Mouse (Mus musculus) embryo, embryonic 10.5 days (tissue): ENCODE results near the gene Gm5134.

Experiments used
- DNase-seq: peaks from one replicate; pipeline ENCODE4 v3.0.0-alpha.2; 2015; ENCODE audit warnings: low spot score

Gm5134 gene

DNA sequence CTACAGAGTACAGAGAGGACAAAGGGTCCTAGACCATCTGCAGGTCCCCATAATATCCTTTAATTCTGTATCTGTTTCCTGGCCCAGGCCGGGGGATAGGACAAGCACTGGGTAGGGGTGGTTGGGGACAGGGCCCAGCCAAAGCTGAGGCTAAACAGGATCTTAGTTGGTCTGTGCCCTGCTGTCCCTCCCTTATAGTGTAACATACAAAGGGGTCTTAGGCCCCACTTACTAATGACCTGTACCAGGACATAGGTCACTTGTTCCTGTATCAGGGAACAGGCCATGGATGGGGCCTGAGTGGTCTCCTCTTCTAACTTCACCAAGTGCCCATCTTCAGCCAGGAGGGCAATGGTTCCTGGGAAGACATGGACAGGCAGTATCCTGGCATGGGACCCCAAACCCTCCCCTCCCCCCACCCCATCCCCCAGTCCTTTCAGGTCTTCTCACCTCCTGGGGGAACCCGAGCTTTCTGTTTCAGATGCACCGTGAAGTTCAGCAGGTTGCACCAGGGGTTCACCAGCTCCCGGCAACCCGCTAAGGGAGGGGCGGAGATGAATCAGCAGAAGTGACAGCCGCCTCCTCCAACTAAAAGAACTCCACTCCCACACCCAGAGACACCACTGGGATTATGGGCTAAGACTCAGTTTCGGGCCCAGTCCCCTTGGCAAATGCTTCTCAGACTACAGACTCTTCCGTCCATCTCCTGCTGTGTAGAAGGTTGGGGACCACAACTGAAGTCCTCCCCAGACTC is 14.7 kb upstream of the Gm5134 start:
- DNase-seq, result no peak

DNA sequence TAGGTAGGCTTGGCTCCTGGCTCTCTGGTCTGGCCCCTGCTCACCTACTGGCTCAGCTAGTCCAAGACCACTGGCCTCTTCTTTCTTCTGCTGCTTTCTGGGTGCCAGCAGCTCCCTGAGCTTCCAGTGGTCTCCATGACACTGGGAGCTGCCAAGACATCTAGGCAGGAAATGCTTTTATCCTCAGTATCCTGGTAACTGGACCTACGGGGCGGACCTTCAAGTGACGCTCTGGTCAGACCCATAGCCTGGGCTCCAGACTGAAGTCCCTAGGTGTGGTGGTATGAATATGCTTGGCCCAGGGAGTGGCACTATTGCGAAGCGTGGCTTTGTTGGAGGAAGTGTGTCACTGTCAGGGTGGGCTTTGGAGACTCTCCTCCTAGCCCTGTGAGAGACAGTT is 13.8 kb upstream of the Gm5134 start, which contains the start of gene Gm867:
Gm867 (minus strand) TSS at position 153 of the 400 bp plus-strand sequence.
- DNase-seq, result no peak

DNA sequence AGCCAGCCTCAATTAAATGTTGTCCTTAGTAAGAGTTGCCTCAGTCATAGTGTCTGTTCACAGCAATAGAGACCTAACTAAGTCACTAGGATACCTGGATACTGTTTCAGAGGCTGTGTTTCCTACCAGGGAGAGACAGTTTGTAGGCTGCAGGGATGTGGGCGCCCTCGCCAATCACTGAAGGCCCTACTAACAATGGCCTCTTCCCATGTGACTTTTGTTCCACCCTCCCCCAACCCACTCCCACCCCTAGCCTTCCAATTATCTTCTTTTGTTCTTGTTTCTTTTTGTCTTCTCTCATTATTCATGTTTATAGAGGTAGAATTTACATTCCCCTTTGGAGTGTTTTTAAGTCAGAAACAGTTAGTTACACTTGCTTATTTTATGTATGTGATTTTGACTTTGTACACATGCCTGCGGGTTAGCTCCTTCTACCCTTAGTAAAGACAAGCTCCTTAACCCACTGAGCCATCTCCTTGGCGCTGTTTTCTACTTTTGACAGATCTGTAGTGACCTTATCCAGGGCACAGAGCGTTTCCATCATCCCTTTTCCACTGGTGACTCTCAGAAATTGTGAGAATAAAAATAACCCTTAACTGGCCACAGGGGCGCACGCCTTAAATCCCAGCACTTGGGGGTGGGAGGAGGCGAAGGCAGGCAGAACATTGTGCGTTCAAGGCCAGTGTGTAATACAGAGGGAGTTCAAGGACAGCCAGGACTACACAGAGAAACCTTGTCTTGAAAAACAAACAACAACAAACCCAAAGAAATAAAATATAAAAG is 13.1 kb upstream of the Gm5134 start:
- no peak for DNase-seq

DNA sequence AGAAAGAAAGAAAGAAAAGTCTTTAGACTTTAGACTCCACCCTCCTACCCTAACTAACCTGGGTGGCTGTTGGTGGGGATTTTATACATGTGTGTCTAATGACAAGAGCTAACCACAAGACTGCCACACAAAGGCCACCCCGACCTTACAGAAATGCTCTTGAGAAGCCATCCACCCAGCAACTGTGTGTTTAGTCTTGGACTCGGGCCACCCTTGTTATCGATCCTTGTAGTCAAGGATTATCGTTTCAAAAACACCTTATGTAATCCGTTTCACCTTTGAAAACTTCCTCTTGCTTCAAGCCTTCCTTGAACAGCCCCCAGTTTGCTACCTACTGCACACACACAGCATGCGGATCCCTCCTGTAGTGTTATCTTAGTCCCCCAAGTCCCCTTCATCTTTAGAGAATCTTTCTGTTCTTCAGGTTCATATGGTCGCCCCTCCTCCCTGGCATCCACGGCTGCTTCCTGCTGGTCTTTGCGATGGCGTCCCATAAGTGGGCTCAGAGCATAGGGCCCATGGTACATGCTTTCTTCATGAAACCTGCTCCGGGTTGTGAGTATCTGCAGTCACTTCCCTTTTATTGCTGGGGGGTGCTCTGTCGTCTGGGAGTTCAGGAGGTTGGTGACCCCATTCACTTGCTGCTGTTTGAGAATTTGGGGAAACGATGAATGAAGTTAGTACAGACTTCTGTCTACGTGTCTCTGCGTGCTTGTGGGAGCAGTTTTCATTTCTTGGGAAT is 11.4 kb upstream of the Gm5134 start, which contains the start of gene Vpreb3:
Vpreb3 (plus strand) TSS at position 322 of the 742 bp plus-strand sequence.
- no peak for DNase-seq

DNA sequence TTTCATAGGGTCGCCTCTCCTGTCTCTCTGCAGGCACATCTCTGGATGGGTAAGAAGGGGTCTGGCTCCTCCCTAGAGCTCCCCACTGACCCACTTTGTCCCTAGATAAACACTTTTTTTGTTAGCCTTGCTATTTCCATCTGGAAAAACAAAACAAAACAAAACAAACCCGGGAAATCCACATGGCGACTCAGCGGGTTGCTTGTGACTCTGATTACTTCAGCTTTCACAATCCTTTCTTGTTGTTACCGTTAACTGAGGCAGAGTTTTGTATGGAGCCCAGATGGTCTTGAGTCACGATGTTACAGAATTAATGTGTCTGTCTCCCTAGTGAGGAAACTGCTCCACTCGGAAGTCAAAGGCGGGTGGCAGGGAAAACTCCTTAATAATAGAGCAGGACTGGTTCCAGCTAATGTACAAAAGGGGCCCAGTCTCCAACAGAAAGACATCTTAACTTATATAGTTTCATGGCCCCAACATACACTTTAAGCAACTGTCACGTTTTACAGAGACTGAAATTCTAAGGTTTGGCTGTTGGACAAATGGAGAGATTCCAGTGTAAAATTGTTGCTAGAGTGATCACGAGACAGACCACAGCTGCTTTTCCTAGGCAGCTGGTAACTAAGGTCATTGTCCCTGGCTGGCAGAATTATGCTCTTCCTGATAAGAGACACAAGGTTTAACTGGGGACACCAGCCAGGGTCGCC is 10.1 kb upstream of the Gm5134 start:
- DNase-seq, result peak; percentile 47

DNA sequence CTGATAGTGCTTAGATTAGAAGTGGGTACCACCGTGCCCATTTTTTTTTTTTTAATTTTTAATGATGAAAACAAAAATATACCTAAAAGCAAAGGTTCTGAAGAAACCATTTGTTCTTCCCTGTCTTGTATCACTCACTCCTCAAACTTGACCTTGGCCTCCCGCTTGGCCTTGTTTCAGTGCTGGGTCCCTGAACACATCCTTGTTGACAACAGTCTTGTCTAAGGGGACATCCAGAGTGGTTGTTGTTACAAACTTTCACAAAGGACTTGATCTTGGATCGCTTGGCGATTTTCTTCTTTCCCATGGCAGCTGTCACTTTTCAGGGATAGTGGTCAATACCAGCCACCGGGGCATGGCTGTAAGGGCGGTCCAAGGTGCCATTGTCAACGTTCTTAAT is 9.1 kb upstream of the Gm5134 start:
- DNase-seq, result no peak

DNA sequence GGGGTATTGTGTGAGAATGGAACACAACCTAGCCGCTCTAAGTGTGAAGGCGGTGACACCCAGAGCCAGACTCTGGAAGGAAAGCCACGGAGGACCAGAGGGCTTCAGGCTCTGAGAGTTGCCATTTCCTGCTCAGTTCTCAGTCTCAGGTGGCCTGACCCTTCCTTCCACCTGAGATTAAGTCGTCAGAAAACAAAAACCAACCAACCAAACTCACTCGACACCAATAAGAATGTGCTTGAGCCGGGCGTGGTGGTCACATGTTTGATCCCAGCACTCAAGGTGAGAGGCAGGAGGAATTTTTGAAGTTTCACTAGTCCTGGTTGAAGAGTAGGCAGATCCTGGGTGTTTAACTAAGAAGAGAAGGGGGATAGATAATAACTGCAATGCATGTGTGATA is 8.4 kb upstream of the Gm5134 start:
- no peak for DNase-seq

DNA sequence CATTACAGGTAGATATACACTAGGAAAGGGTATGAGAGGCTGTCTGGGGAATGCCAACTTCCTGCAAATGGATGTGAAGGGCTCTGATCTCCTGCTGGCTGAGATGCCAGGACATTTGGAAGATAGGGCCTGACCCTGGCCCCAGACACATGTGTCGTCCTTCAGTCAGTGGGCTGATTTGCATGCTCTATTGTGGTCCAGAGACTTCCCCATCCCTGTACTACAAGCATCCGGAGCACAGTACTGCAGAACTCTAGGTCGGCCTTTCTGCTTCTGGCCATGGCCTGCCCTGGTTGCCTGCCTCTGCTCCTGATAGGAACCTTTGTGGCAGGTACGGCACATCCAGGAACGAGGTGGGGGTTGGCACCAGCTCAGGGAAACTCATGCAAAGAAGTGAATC is 6.2 kb upstream of the Gm5134 start:
- DNase-seq, result no peak

DNA sequence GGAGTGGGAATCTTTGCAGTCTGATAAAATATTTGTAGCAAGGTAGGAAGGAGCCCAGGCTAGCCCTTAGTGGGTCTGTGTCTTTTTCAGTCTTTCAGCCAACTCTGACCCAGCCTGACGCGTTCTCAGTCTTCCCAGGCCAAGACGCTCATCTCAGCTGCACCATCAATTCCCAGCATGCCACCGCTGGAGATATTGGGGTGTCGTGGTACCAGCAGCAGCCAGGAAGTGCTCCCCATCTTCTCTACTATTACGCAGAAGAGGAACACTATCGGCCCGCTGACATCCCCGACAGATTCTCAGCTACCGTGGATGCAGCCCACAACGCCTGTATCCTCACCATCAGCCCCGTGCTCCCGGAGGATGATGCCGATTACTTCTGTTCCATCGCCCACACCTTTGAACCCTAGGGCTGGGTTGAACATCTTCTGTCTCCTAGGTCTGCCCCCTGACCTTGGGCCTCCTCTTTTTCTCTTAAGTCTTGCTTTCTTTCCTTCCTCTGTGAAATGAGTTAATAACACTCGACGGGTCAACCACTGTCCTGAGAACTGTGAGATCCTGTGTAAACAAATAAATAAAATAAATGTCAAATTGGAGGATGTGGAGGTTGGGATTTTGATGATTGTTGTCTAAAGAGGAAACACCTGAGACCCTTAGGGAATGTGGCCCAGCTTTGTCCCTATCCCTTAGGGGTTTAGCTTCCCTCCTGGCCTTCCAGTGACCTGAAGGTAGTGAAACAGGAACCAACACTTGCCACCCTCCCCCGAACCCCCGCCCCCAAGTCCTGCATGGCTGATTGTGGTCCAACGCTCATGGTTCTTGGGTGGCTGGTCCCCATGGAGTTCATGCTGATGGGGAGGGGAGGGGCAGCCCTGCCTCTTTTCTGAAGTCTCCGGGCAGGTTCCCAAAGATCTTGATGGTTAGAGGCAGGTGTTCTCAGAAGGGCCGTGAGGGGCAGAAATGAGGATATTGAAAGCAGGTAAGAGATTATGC is 5.0 kb upstream of the Gm5134 start:
- no peak for DNase-seq

DNA sequence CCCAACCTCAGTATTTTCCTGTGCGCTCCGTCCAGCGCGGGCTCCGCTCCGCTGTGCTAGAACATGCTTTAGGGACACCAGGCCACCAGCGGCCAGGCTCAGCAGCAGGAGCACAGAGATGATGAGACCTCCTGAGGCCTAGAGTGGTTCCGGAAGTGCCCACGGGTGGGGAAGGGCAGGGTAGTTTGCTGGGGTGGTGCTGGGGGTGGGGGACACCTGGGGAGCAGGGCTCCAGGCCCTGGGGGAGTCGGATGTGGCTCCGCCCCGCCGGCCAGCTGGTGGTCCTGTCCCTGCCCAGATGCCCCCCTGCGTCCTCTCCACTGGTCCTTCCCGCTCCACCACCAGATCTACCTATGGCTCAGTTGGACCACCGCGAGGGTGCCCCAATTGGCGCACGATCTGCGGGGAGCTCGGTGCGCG is 3.5 kb upstream of the Gm5134 start:
- DNase-seq, result peak; percentile 64

DNA sequence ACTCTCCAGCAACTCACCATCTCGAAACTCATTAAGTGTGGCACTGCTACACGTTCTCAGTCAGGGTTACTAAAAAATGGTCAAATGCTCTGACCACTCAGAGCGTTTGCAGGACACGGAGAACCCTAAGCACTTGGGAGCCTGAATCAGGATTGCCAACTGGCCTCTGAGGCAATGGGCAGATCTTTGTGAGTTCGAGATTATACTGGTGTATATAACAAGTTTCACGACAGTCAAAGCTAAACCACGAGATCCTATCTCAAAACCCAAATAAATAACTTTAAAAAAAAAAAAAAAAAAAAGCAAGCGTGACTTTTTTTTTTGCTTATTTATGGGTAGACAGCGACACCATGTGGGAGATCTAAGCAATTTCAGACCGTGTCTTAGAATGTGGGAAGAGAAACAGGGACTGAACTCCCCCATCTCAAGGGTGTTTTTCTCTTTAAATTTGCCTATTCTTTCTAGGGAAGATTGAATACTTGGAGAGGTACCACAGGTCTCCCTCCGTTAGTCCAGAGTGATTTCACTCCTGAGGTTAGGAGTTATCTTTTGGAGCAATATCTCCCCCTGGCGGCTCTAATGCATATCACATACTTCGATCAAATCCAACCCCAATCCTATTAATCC is 2.8 kb upstream of the Gm5134 start:
- peak; percentile 82 for DNase-seq

DNA sequence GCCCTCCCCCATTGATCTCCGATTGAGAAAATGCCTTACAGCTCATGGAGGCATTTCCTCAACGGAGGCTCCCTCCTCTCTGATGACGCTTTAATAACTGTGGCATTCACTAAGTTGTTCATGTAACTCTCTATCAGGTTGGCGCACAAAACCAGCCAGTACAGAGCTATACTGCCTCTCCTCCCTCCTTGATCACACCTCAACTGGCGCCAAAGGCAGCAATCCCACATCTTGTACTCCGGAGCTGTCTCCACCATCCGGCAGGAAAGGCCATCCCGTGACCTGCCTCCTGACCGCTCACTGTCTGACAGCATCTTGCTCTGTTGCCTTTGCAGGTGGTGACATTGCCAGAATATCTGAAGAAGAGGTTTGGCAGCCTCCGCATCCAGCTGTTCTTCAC is 19.5 kb downstream of the Gm5134 start:
- DNase-seq, result no peak

DNA sequence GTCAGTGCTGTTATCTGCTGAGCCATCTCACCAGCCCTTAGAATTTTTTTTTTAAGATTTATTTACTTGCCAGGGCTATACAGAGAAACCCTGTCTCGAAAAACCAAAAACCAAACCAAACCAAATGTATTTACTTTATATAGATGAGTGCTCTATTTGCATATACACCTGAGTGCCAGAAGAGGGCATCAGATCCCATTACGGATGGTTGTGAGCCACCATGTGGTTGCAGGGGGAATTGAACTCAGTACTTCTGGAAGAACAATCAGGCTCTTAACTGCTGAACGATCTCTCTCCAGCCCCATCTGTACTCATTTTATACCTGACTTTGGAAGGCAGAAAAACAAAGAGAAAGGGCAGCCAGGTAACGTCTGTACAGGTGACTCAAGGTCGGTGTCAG is 20.9 kb downstream of the Gm5134 start:
- peak; percentile 28 for DNase-seq

DNA sequence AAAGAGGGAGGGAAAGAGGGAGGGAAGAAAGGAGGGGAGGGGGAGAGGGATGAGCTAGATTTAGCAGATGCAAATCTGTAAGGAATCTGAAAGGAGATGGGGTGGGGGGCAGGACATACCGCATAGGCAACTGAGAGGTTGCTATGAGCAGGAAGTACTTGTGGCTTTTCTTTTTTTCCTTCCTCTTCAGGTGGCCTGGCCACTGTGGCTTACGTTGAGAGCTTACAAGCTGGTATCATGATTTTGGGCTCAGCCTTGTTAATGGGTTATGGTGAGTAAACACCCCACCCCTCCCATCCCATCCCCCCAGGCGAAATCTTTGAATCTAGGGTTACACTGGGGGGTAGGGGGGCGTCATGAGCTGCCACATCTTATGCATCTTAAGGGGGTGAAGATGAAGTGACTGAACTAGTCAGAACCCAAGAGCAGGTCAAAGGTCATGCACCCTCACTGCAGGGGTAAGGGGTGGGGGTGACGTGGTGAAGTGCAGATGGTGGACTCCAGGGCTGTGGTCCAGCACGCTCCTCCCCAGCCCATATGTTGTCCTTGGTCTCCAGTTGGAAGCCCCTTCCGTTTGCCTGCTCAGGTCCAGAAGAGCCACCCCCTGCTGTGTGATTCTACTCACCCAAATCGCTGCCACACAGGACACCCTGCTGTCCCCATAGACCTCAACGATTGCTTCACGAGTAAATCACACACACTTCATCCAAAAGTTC is 24.0 kb downstream of the Gm5134 start:
- no peak for DNase-seq

DNA sequence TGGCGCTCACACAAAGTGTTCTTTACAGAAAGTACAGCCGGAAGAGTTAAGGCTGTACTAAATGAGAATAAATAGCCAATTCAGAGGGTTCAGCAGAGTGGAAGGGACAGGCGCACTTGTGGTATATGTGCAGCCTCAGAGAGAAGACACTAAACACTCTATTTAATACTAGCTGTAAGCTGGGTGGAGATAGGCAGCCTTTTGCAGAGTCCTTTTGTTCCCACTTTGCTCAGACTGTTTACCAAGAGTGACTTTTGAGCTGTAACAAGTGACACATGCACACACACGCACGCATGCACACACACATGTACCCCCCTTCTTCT is 24.5 kb downstream of the Gm5134 start:
- no peak for DNase-seq

DNA sequence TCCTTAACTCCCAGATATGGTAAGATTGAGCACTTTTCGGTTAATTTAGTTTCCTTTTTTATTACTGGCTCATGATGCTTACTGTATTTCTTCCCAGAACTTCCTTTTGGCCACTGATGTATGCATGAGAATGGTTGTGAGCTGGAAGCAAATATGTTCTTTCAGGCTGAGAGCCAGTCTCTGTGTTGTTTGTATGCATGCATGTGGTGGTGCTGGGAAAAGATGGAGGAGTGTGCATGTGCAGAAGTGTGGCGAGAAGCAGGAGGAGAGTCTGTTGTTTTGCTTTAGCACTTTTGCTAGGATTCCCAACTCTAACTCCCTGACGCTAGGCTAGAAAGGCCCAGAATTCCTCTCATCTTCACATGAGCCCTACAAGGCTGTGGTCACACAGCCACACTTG is 25.1 kb downstream of the Gm5134 start:
- DNase-seq, result no peak

DNA sequence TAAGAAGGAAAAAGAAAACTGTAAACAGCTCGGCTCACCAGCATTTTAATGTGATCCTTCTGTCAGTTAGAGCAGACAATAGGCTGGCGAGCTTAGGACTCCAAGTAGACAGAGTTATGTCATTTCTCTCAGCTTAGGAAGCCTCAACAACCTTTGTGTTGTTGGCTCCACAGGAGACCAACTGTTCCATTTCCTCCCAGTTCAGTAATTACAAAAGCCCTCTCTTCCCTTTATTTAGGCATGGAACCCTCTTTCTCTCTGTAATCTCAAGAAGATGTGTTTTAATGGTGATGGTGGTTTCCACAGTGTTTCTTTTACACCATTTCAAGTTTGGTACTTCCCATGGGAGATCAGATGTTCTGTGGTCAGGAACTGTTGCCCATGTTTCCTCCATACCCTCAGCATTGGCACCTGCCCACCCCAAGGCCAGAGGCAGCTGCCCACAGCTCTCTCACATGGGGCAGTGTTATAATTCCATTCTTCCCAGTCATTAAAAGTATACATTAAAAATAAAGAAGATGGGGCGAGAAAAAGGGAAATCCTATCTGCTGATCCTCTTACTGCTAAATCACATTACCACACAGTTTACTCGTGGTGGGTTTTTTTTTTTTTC is 36.2 kb downstream of the Gm5134 start:
- no peak for DNase-seq

DNA sequence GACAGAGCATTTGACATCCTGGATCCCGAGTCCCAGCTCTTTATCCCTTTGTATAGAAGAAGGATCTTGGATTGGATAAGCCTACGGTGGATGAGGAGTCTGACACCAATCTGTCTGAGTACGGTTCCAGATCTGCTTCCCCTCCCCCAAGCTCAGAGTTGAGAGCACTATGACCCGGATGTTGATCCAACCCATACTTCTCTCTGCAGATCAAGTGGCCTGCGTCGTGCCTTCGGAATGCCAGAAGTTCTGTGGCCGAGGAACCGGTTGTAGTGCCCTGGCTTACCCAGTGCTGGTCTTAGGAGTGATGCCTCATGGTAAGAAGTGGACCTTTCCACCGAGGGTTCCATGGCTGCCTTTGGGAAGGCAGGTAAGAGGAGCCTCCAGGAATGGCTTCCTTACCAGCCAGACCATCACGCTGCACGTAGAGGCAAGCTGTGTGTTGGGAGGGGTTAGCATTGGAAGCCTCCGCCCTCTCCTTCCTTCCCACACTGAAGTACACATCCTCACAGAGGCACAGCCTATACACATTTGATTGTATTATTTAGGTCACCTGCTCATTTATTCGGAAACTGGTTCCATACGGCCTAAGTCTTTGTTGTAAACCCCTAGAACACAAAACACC is 39.4 kb downstream of the Gm5134 start:
- DNase-seq, result no peak
